ENCODE assay signal across 20 mouse cellular contexts in the genomic region with DNA sequence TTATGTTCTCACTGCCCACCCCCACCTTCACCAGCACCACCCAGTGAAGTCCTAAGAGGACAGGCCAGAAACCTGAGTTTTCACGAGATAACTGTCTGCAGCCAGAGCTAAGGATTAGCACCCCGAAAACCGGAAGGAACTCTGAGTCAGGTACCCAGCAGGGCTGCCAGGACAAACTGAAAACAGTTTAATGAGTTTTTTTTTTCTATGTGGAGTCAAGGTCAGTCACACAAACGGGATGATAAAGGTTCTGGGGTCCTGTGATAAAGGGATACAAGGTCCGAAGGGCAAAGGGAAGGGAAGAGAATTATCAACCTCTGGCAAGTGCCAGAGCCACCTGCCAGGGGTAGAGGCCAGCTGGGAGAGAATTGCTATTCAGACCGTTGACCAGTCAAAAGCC. TPM values are rescaled to one million over a fixed set of nuclear protein-coding genes. Genes with fewer than 3 reads are reported as not detected.
DNase-seq lines count a peak whose midpoint lies in the region; ATAC-seq lines count a peak whose summit lies in the region.
"Had no signal": no experiment of that assay in that cellular context is flagged by ENCODE, and none has a peak within 500 bp of the region (broad histone marks: within the 10 kb centered on the region; RNA-seq: fewer than 3 reads in every experiment).

No protein-coding gene starts in this region.

- H3K36me3 ChIP-seq in heart, embryonic 12.5 days, result no peaks in the 10 kb centered on the region
- no peaks in the 10 kb centered on the region for H3K36me3 ChIP-seq in liver, embryonic 16.5 days (ENCODE audit: control insufficient read depth, insufficient read depth)
- no peaks in the 10 kb centered on the region for H3K36me3 ChIP-seq in liver, embryonic 12.5 days
- no peaks in the 10 kb centered on the region for H3K36me3 ChIP-seq in heart, embryonic 14.5 days (ENCODE audit: control insufficient read depth, insufficient read depth, low read length)
- H3K36me3 ChIP-seq: embryonic facial prominence, embryonic 15.5 days; G1E; heart, embryonic 15.5 days; neural tube, embryonic 15.5 days had no signal

- H3K9me3 ChIP-seq in heart, embryonic 12.5 days (replicated peaks), result no peaks in the 10 kb centered on the region
- no peaks in the 10 kb centered on the region for H3K9me3 ChIP-seq in liver, embryonic 16.5 days (replicated peaks; ENCODE audit: control insufficient read depth, low read length)
- H3K9me3 ChIP-seq in liver, embryonic 12.5 days (replicated peaks), result no peaks in the 10 kb centered on the region
- no peaks in the 10 kb centered on the region for H3K9me3 ChIP-seq in heart, embryonic 14.5 days (ENCODE audit: control insufficient read depth, low read length)
- H3K9me3 ChIP-seq: embryonic facial prominence, embryonic 15.5 days; G1E; heart, embryonic 15.5 days; neural tube, embryonic 15.5 days had no signal

- H3K27me3 ChIP-seq in heart, embryonic 12.5 days (replicated peaks), result no peaks in the 10 kb centered on the region
- H3K27me3 ChIP-seq in liver, embryonic 16.5 days (ENCODE audit: control insufficient read depth, insufficient read depth, low read depth, low read length), result no peaks in the 10 kb centered on the region
- no peaks in the 10 kb centered on the region for H3K27me3 ChIP-seq in liver, embryonic 12.5 days (replicated peaks)
- no peaks in the 10 kb centered on the region for H3K27me3 ChIP-seq in heart, embryonic 14.5 days (ENCODE audit: control insufficient read depth, insufficient read depth, low read length)
- H3K27me3 ChIP-seq: embryonic facial prominence, embryonic 15.5 days; heart, embryonic 15.5 days; neural tube, embryonic 15.5 days had no signal

- H3K27ac ChIP-seq in heart, embryonic 12.5 days (ENCODE audit: poor library complexity, severe bottlenecking), result no peak overlapping the region
- no peak overlapping the region for H3K27ac ChIP-seq in liver, embryonic 16.5 days (ENCODE audit: low read length)
- H3K27ac ChIP-seq in liver, embryonic 12.5 days, result no peak overlapping the region
- no peak overlapping the region for H3K27ac ChIP-seq in heart, embryonic 14.5 days (replicated peaks in 1 of 2; ENCODE audit: control insufficient read depth in 1 of 2, insufficient read depth in 1 of 2, low read depth in 2 of 2, low read length in 2 of 2)
- H3K27ac ChIP-seq: embryonic facial prominence, embryonic 15.5 days; heart, embryonic 15.5 days had no signal

- no peaks in the 10 kb centered on the region for H3K4me1 ChIP-seq in heart, embryonic 12.5 days (replicated peaks)
- H3K4me1 ChIP-seq in liver, embryonic 16.5 days (ENCODE audit: control insufficient read depth, low read depth, low read length), result no peaks in the 10 kb centered on the region; the same call in 1 of the 2 replicates
- peaks cover 3% of the 10 kb centered on the region; the same call in 1 of the 2 replicates for H3K4me1 ChIP-seq in liver, embryonic 12.5 days
- H3K4me1 ChIP-seq in heart, embryonic 14.5 days (ENCODE audit: control insufficient read depth in 2 of 2, insufficient read depth in 2 of 2, low read length in 2 of 2), result no peaks in the 10 kb centered on the region; a peak in 1 of 4 replicates
- H3K4me1 ChIP-seq: heart, embryonic 15.5 days had no signal

- no peak overlapping the region for H3K4me2 ChIP-seq in heart, embryonic 12.5 days
- no peak overlapping the region for H3K4me2 ChIP-seq in liver, embryonic 16.5 days (ENCODE audit: low read depth, low read length)
- no peak overlapping the region for H3K4me2 ChIP-seq in liver, embryonic 12.5 days
- H3K4me2 ChIP-seq in heart, embryonic 14.5 days (ENCODE audit: low read length), result no peak overlapping the region
- H3K4me2 ChIP-seq: embryonic facial prominence, embryonic 15.5 days; heart, embryonic 15.5 days; lung, embryonic 14.5 days; neural tube, embryonic 15.5 days had no signal

- no peak for ATAC-seq in heart, embryonic 12.5 days (ENCODE audit: insufficient number of reproducible peaks, low FRiP score)
- peak; percentile 20; the same call in 1 of the 2 replicates for ATAC-seq in liver, embryonic 16.5 days (ENCODE audit: low read depth)
- no peak for ATAC-seq in liver, embryonic 12.5 days
- ATAC-seq in heart, embryonic 14.5 days (ENCODE audit: insufficient number of reproducible peaks, insufficient read depth, low FRiP score, low read depth), result 0 out of 2 replicates have a peak, but pooled peaks have one; percentile 9

- no peak overlapping the region for H3K9ac ChIP-seq in heart, embryonic 12.5 days
- H3K9ac ChIP-seq in liver, embryonic 16.5 days (ENCODE audit: low read depth, low read length), result no peak overlapping the region
- H3K9ac ChIP-seq in liver, embryonic 12.5 days, result no peak overlapping the region
- no peak overlapping the region for H3K9ac ChIP-seq in heart, embryonic 14.5 days (ENCODE audit: low read length)
- H3K9ac ChIP-seq: embryonic facial prominence, embryonic 15.5 days; heart, embryonic 15.5 days; lung, embryonic 14.5 days; neural tube, embryonic 15.5 days had no signal

- WGBS in heart, embryonic 12.5 days, result 44% methylated on average over 6 of the region's 6 CpGs
- 27% methylated on average over 6 of the region's 6 CpGs for WGBS in liver, embryonic 16.5 days (ENCODE audit: insufficient replicate concordance)
- 25% methylated on average over 6 of the region's 6 CpGs for WGBS in liver, embryonic 12.5 days (ENCODE audit: insufficient replicate concordance)
- WGBS in heart, embryonic 14.5 days, result 32% methylated on average over 6 of the region's 6 CpGs
- 19% methylated on average over 6 of the region's 6 CpGs for WGBS in large intestine, adult 2 months

- no peak overlapping the region for H3K4me3 ChIP-seq in heart, embryonic 12.5 days
- no peak overlapping the region for H3K4me3 ChIP-seq in liver, embryonic 16.5 days (ENCODE audit: low read depth, low read length)
- H3K4me3 ChIP-seq in liver, embryonic 12.5 days, result no peak overlapping the region
- no peak overlapping the region for H3K4me3 ChIP-seq in heart, embryonic 14.5 days (ENCODE audit: control insufficient read depth in 1 of 2, insufficient read depth in 1 of 2, low read depth in 1 of 2, low read length in 2 of 2)
- H3K4me3 ChIP-seq: embryonic facial prominence, embryonic 15.5 days; heart, embryonic 15.5 days; neural tube, embryonic 15.5 days had no signal

- peak; percentile 35 to 61 for DNase-seq in heart, adult 18-20 months
- peak; percentile 76 for DNase-seq in large intestine, adult 2 months (ENCODE audit: low read depth, low spot score)
- no peak for DNase-seq in left cerebral cortex, adult 9 months (ENCODE audit: low spot score in 2 of 2)
- DNase-seq in embryo, embryonic 9.5 days (ENCODE audit: extremely low spot score), result no peak
- DNase-seq: cerebellum, adult 11-12 months; lung, embryonic 14.5 days had no signal

RNA-seq across cellular contexts. Expression of gene Adh1, which starts 19.4 kb away (rescaled TPM):
- total RNA-seq in heart, adult 18-20 months (2021), result 10 to 100 TPM; 31.3 to 42.9 TPM
- polyA plus RNA-seq in heart, embryonic 12.5 days (2016; fragmentation: Nextera tagmentation; extraction: Ambion mirVana), result 1.4 and 1.6 TPM in 2 replicates
- polyA plus RNA-seq in liver, embryonic 16.5 days (2015; fragmentation: Nextera tagmentation; extraction: Ambion mirVana), result 101 and 138 TPM in 2 replicates
- polyA plus RNA-seq in liver, embryonic 12.5 days (2016; fragmentation: Nextera tagmentation; extraction: Ambion mirVana), result 0.92 and 0.97 TPM in 2 replicates
- 3.6 and 6.5 TPM in 2 replicates for polyA plus RNA-seq in heart, embryonic 14.5 days (2014; fragmentation: Nextera tagmentation; extraction: Ambion mirVana)
- polyA plus RNA-seq in large intestine, adult 2 months (2012; rRNA removed), result 25.1 and 63.3 TPM in 2 replicates
- total RNA-seq: megakaryocyte-erythroid progenitor cell, adult 5-6 weeks had no signal
- polyA plus RNA-seq: G1E had no signal

RNA-seq across cellular contexts. Expression of gene Adh7, which starts 23.8 kb away (rescaled TPM):
- total RNA-seq in heart, adult 18-20 months (2021), result under 1 TPM; 0.45 to 0.93 TPM
- polyA plus RNA-seq in heart, embryonic 12.5 days (2016; fragmentation: Nextera tagmentation; extraction: Ambion mirVana), result not detected in 2 replicates
- polyA plus RNA-seq in liver, embryonic 16.5 days (2015; fragmentation: Nextera tagmentation; extraction: Ambion mirVana), result 0.27 and 0.37 TPM in 2 replicates
- 0.19 and 0.26 TPM in 2 replicates for polyA plus RNA-seq in liver, embryonic 12.5 days (2016; fragmentation: Nextera tagmentation; extraction: Ambion mirVana)
- not detected in 2 replicates for polyA plus RNA-seq in heart, embryonic 14.5 days (2014; fragmentation: Nextera tagmentation; extraction: Ambion mirVana)
- 0.18 TPM in 1 of 2 replicates, not detected in the other for polyA plus RNA-seq in large intestine, adult 2 months (2012; rRNA removed)
- total RNA-seq: megakaryocyte-erythroid progenitor cell, adult 5-6 weeks had no signal
- polyA plus RNA-seq: G1E; spleen, adult 2 months had no signal

RNA-seq across cellular contexts. Expression of gene 4930579F01Rik, which starts 47.7 kb away (rescaled TPM):
- not detected for total RNA-seq in heart, adult 18-20 months (2021)
- polyA plus RNA-seq in heart, embryonic 12.5 days (2016; fragmentation: Nextera tagmentation; extraction: Ambion mirVana), result not detected in 2 replicates
- not detected in 2 replicates for polyA plus RNA-seq in liver, embryonic 16.5 days (2015; fragmentation: Nextera tagmentation; extraction: Ambion mirVana)
- polyA plus RNA-seq in liver, embryonic 12.5 days (2016; fragmentation: Nextera tagmentation; extraction: Ambion mirVana), result not detected in 2 replicates
- polyA plus RNA-seq in heart, embryonic 14.5 days (2014; fragmentation: Nextera tagmentation; extraction: Ambion mirVana), result not detected in 2 replicates
- not detected in 2 replicates for polyA plus RNA-seq in large intestine, adult 2 months (2012; rRNA removed)
- total RNA-seq: G1E; left cerebral cortex, postnatal 36 days; megakaryocyte-erythroid progenitor cell, adult 5-6 weeks had no signal
- polyA plus RNA-seq: C2C12; forebrain, embryonic 14.5 days; G1E; heart, embryonic 15.5 days; hindbrain, embryonic 16.5 days; neural tube, embryonic 15.5 days; spleen, adult 2 months had no signal

Comparison
In these comparisons a context has a peak if more than half of its experiments do, and no peak if none do; other contexts are left out.
1. ATAC-seq: peak in liver, embryonic 16.5 days (single experiment) and heart, embryonic 14.5 days (single experiment); none in heart, embryonic 12.5 days (single experiment) and liver, embryonic 12.5 days (single experiment).
2. DNase-seq: peak in heart, adult 18-20 months (2 of 2) and large intestine, adult 2 months (single experiment); none in left cerebral cortex, adult 9 months (0 of 2) and embryo, embryonic 9.5 days (single experiment).